Mouse (Mus musculus) embryonic fibroblast, embryonic 13.5 days (primary cell): ENCODE data around the gene Atg101.

ENCODE experiments used
- CTCF ChIP-seq: IDR thresholded peaks from 2 replicates; pipeline ENCODE4 v1.5.1; 2011; ENCODE audit warnings: mild to moderate bottlenecking, control low read depth, low read length, moderate library complexity, borderline replicate concordance; ENCODE audit not compliant: insufficient read depth
- POLR2A ChIP-seq: IDR thresholded peaks from 2 replicates; pipeline ENCODE4 v1.6.1; 2011; ENCODE audit warnings: low read depth, mild to moderate bottlenecking, control low read depth, low read length, moderate library complexity

DNA sequence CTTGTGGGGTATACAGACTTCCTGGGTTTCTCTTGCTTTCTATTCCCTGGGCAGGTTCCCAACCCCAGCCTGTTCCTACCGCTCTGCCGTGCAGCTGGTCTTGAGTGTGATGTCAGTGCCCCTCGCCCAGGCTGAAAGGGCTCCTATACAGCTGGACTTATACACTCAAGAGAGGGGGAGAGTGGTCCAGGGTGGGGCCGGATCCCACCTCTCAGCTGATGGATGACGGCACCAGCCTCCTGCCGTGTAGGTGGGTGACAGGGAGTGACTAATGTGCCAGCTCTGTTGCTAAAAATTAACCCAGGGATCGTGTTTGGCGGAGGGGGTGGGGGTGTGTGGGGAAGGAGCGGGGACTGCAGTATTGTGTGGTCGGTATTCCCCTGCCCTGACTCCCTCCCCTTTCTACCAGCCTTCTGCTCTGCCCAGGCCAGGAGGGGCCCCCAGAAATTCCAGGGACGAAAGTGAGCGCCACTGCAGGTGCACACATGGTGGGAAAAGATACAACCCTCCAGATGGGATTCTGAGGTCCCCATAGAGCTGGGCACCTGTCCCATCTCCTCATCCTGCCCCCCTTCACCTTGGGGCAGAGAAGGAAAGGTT, 48.2 kb upstream of the Atg101 start:
- TF ChIP-seq POLR2A = no peak
- TF ChIP-seq CTCF = no peak
